Mouse (Mus musculus) limb, embryonic 14.5 days (tissue): ENCODE results near the gene Kbtbd6. TPM values are rescaled to one million over a fixed set of nuclear protein-coding genes. Genes with fewer than 3 reads are reported as not detected.
A peak's percentile ranks its signal among the peaks of the same experiment; 100 is the strongest.

Experiments used
- ATAC-seq: fragments of 200-750 bp; cut with Nextera tagmentation; 2 replicates; pipeline ENCODE4 v1.8.0; 2017; ENCODE audit warnings: low read depth, moderate number of reproducible peaks, moderate TSS enrichment; ENCODE audit not compliant: low FRiP score
- DNase-seq: peaks from one replicate; pipeline ENCODE4 v3.0.0-alpha.2; 2015; ENCODE audit warnings: low spot score
- H3K27ac ChIP-seq: fragments of 300-500 bp; sonication (generic); replicated peaks from 2 replicates; pipeline ENCODE4 v1.5.1; 2014; ENCODE audit warnings: low read depth, mild to moderate bottlenecking, low read length, moderate library complexity, mixed read lengths
- H3K27me3 ChIP-seq: fragments of 300-500 bp; sonication (generic); 2 replicates; pipeline ENCODE4 v1.6.1; 2014; ENCODE audit warnings: low read length, mixed read lengths; ENCODE audit not compliant: control insufficient read depth, insufficient read depth
- H3K36me3 ChIP-seq: fragments of 300-500 bp; sonication (generic); 2 replicates; pipeline ENCODE4 v1.6.1; 2014; ENCODE audit warnings: mild to moderate bottlenecking, low read length, moderate library complexity, mixed read lengths; ENCODE audit not compliant: control insufficient read depth, insufficient read depth
- H3K4me1 ChIP-seq: fragments of 300-500 bp; sonication (generic); 2 replicates; pipeline ENCODE4 v1.6.1; 2014; ENCODE audit warnings: antibody characterized with exemption, low read length, mixed read lengths; ENCODE audit not compliant: control insufficient read depth, insufficient read depth
- H3K4me2 ChIP-seq: fragments of 300-500 bp; sonication (generic); replicated peaks from 2 replicates; pipeline ENCODE4 v1.6.1; 2014; ENCODE audit warnings: low read depth, mild to moderate bottlenecking, low read length, moderate library complexity; ENCODE audit not compliant: severe bottlenecking
- H3K4me3 ChIP-seq: fragments of 300-500 bp; sonication (generic); replicated peaks from 2 replicates; pipeline ENCODE4 v1.5.1; 2014; ENCODE audit warnings: low read length
- H3K9ac ChIP-seq: fragments of 300-500 bp; sonication (generic); 2 replicates; pipeline ENCODE4 v1.6.1; 2014; ENCODE audit warnings: mild to moderate bottlenecking, low read depth, low read length, moderate library complexity; ENCODE audit not compliant: severe bottlenecking
- H3K9me3 ChIP-seq: fragments of 300-500 bp; sonication (generic); 2 replicates; pipeline ENCODE4 v1.6.1; 2016; ENCODE audit warnings: low read length; ENCODE audit not compliant: control insufficient read depth
- POLR2A ChIP-seq: fragments of 200-500 bp; IDR thresholded peaks from 2 replicates; pipeline ENCODE4 v1.8.0; 2012; ENCODE audit warnings: inconsistent platforms, mild to moderate bottlenecking, moderate library complexity, borderline replicate concordance; ENCODE audit not compliant: insufficient read depth, insufficient read length; ENCODE audit errors: extremely low read depth
- WGBS: fragments of 180-500 bp; shearing (Covaris S2); extraction: QIAGEN DNeasy Blood & Tissue Kit; methylation state at CpG from one replicate; pipeline ENCODE4 v1.1.7; 2014; 5-methylcytosine and 5-hydroxymethylcytosine counted together
- polyA plus RNA-seq, 2 experiments: library from polyadenylated mRNA; depleted of rRNA in 1 of 2; stranded (reverse) in 1 of 2; unstranded in 1 of 2; fragments of >200 nt; fragmentation: Nextera tagmentation in 1 of 2; extraction: Ambion mirVana in 1 of 2; gene quantifications; 2 replicates each; pipeline versions ENCODE4 v1.2.1 to v1.2.3; 2012 to 2014

Gene Kbtbd6
- polyA plus RNA-seq, 2 experiments, result 2.1 to 2.5 TPM

DNA sequence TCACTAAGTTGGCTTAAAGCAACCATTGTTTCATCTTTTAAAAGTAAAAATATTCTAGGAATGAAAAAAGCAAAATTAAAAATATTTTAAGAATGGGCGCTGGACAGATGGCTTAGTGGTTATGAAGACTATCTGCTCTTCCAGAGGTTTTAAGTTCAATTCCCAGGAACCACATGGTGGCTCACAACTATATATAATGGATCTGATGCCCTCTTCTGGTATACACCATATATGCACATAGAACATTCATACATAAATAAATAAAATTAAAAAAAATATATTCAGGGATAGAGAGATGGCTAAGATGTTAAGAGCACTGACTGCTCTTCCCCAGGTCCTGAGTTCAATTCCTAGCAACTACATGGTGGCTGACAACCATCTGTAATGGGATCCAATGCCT is 14.0 kb downstream of the Kbtbd6 start:
- no peak for TF ChIP-seq POLR2A
- ATAC-seq (no peak), DNase-seq (no peak)
- Histone ChIP-seq H3K27me3 (no peaks in the 10 kb centered on the region), H3K4me2 (no peak overlapping the region), H3K27ac (no peak overlapping the region), H3K9ac (no peak overlapping the region), H3K4me1 (no peaks in the 10 kb centered on the region), H3K4me3 (no peak overlapping the region), H3K36me3 (peaks cover 84% of the 10 kb centered on the region), H3K9me3 (no peaks in the 10 kb centered on the region)
- WGBS, result 86% methylated on average over 1 of the region's 1 CpGs

GRCm38 (mm10) chr14:79467621-79468020 is 16.0 kb downstream of the Kbtbd6 start:
- Histone ChIP-seq H3K27me3 (no peaks in the 10 kb centered on the region), H3K4me2 (no peak overlapping the region), H3K27ac (no peak overlapping the region), H3K4me3 (no peak overlapping the region), H3K36me3 (peaks cover 87% of the 10 kb centered on the region), H3K9me3 (no peaks in the 10 kb centered on the region), H3K9ac (no peak overlapping the region), H3K4me1 (no peaks in the 10 kb centered on the region)
- ATAC-seq, result no peak
- no peak for TF ChIP-seq POLR2A
- WGBS, result 36% methylated on average over 3 of the region's 3 CpGs
- peak; percentile 65 for DNase-seq

GRCm38 (mm10) chr14:79473384-79473783 is 21.7 kb downstream of the Kbtbd6 start:
- H3K36me3 ChIP-seq, result peaks cover 83% of the 10 kb centered on the region

DNA sequence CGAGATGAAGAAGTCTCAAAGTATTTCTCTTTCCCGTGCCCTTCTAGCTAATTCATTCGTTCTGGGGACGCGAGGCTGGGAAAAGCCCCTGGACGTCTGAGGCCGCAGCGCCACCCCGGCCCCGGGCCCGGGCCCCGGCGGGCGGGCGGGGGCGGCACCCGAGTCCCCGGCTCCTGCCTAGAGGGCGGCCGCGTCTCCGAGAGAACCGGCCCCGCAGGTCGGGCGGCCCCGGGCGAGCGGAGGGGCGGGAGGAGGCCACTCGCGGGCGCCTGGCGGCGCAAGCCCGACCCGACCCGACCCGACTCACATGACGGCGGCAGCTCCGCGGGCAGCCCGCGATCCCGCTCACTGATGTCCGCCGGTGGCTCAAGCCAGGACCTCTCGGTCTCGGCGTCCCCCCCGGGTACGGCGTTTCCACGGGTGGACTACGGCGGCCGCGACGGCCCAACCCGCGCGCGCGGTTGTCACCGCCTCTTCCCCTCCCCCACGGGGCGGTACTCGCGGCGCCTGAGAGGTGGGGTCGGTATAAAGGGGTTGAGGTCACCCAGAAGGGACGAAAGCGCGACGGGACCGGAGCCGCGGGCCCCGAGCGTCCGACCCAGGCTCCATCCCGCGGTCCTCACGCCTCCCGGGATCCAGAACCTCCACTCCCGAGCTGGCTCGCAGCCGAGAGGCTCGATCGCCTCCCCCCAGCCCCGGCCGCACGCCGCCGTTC is 29.1 kb downstream of the Kbtbd6 start, which contains the start of gene Elf1:
Gene Elf1 (plus strand): TSS at position 571 of the 715 bp plus-strand sequence.
- H3K4me2 ChIP-seq, result peak within 1 kb of the TSS; percentile 72
- DNase-seq, result peak; percentile 90
- peaks cover 20% of the 10 kb centered on the region for H3K36me3 ChIP-seq
- WGBS, result under 1% methylated on average over 48 of the region's 96 CpGs
- H3K27me3 ChIP-seq, result no peaks in the 10 kb centered on the region
- H3K9ac ChIP-seq, result peak within 1 kb of the TSS; percentile 98
- H3K4me1 ChIP-seq, result peaks cover 20% of the 10 kb centered on the region
- ATAC-seq, result peak; percentile 86
- peak within 1 kb of the TSS; percentile 100 for H3K27ac ChIP-seq
- TF ChIP-seq POLR2A, result peak; percentile 83; the same call in 1 of the 2 replicates
- H3K4me3 ChIP-seq, result peak within 1 kb of the TSS; percentile 97
- H3K9me3 ChIP-seq, result no peaks in the 10 kb centered on the region

More at GRCm38 (mm10) chr14:79473384-79473783, 21.7 kb downstream of the Kbtbd6 start:
- no peak overlapping the region for H3K9ac ChIP-seq
- no peak for TF ChIP-seq POLR2A
- no peak for ATAC-seq
- H3K27ac ChIP-seq, result no peak overlapping the region
- H3K27me3 ChIP-seq, result no peaks in the 10 kb centered on the region
- 87% methylated on average over 2 of the region's 2 CpGs for WGBS
- DNase-seq, result no peak
- no peaks in the 10 kb centered on the region for H3K9me3 ChIP-seq
- H3K4me2 ChIP-seq, result no peak overlapping the region
- no peak overlapping the region for H3K4me3 ChIP-seq
- H3K4me1 ChIP-seq, result no peaks in the 10 kb centered on the region

- WGBS, result 0% methylated on average over 52 of the region's 86 CpGs
Observed at GRCm38 (mm10) chr14:79481339-79482151, 29.9 kb downstream of the Kbtbd6 start, which contains the start of gene Wbp4. Gene Wbp4, minus strand, starts transcription at chr14:79481520.

More at GRCm38 (mm10) chr14:79481339-79482151, 29.9 kb downstream of the Kbtbd6 start, which contains the start of gene Wbp4:
- H3K9ac ChIP-seq, result peak within 1 kb of the TSS; percentile 98
- DNase-seq (peak; percentile 97), ATAC-seq (peak; percentile 91)
- H3K4me2 ChIP-seq, result peak within 1 kb of the TSS; percentile 72
- no peaks in the 10 kb centered on the region for H3K9me3 ChIP-seq
- no peaks in the 10 kb centered on the region for H3K27me3 ChIP-seq
- peak within 1 kb of the TSS; percentile 97 for H3K4me3 ChIP-seq
- no peak for TF ChIP-seq POLR2A
- peaks cover 22% of the 10 kb centered on the region for H3K4me1 ChIP-seq
- peaks cover 17% of the 10 kb centered on the region for H3K36me3 ChIP-seq
- peak within 1 kb of the TSS; percentile 100 for H3K27ac ChIP-seq
